Mouse (Mus musculus) CD4-positive helper T cell, adult 2 months (primary cell): ENCODE results near the gene Arid1b.

Experiments
- DNase-seq: peaks from one replicate; pipeline ENCODE4 v3.0.0-alpha.2; 2012; ENCODE audit warnings: low read depth, missing footprints, low spot score

The Arid1b gene

GRCm38 (mm10) chr17:5238387-5239245, 244.5 kb downstream of the Arid1b start:
- DNase-seq, result peak; percentile 57

DNA sequence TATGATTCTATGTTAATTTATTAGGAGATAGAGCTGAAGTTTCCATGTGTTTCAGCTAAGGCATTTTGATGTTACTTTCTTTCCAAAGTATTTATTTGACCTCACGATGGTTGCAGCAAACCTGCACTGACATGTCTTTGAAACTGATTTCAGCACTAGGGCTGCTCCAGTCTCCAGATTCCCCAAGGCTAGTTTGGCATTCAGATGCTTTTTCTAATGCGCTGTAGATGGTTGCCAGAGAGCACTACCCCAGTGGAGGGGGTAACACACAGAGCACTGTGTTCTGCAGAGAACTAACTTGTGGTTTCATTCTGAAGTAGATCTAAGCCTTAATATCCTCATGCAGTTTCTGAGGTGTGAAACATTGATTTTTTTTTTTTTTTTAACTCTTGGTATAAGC, 250.4 kb downstream of the Arid1b start:
- DNase-seq, result no peak

- no peak for DNase-seq
Observed at GRCm38 (mm10) chr17:5246688-5247087, 252.6 kb downstream of the Arid1b start.

DNA sequence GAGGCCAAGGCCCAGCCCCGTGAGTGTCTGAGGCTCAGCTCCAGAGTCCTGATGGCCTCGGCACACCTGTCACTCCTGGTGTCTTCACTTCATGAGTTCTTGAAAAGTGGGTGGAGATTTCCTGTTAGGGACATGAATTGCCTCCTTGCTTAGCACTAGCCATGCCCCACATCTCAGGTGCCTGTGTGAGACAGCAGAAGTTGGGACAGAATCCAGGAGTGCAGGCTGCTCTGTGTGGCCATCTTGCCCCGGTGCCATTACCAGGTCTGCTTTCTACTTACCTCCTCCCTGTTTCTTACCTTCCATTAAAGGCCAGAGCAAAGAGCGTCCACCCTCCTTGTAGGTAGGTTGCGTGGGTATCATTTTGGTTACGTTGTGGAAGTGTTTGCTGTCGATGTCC, 253.1 kb downstream of the Arid1b start:
- no peak for DNase-seq

- DNase-seq, result no peak
Observed at GRCm38 (mm10) chr17:5247737-5248136, 253.6 kb downstream of the Arid1b start.

DNA sequence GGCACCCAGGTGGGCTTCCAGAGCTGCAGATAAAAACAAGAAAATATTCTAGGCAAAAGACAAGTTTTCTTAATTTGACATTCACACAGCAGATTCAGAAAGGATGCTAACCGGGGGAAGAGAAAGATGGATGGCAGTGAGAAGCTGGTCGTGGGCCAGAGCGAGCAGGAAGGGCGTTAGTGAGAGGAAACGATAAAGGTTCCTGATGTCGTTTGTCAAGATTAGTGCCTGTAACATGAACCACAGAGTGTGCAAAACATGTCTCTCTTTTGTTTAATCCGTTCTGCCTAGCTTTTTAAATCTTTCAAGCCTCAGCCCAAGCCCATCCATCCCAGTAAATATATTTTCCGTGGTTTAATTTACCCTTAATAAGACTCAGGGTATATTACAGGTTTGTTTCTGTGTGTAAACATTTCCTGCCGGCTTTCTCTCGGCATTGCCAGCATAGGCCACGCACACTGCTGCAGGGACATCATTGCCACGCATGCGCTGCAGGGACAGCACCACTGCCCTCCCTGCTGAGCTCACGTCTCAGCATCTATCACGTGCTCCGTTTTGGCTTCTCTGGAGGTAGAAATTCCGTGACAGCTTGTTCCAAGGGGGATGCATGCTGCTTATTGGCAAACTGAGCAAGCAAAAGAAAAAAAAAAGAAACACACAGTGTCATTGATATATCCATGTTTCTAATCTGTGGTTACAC, 255.0 kb downstream of the Arid1b start:
- peak; percentile 29 for DNase-seq

DNA sequence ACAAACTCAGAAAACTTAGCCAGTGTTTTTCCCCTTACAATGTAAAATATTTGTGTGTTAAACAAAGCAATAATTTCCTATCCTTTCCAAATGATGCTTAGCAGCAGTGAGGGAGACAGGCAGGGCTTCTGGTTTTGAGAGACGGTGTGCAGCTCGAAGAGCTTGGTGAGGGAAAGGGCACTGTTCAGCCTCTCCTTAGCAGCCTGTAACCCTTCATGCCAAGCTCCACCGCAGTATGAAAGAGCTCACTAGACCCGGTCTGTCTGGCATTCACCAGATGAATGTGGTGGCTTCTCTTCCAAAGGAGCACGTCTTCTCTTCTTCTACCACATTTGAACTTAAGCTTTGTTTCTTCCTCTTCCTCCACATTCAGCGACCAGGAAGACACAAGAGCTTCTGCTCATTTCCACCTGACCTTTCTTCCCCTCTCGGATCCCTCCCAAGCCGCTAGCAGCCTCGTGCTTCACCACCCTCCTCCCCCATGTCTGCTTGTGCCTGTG, 255.6 kb downstream of the Arid1b start:
- DNase-seq, result no peak

- peak; percentile 52 for DNase-seq
Observed at GRCm38 (mm10) chr17:5252436-5252835, 258.3 kb downstream of the Arid1b start.

- no peak for DNase-seq
Observed at GRCm38 (mm10) chr17:5254717-5255617, 260.8 kb downstream of the Arid1b start.

- no peak for DNase-seq
Observed at GRCm38 (mm10) chr17:5255618-5255933, 261.4 kb downstream of the Arid1b start.

- no peak for DNase-seq
Observed at GRCm38 (mm10) chr17:5258978-5259377, 264.8 kb downstream of the Arid1b start.

DNA sequence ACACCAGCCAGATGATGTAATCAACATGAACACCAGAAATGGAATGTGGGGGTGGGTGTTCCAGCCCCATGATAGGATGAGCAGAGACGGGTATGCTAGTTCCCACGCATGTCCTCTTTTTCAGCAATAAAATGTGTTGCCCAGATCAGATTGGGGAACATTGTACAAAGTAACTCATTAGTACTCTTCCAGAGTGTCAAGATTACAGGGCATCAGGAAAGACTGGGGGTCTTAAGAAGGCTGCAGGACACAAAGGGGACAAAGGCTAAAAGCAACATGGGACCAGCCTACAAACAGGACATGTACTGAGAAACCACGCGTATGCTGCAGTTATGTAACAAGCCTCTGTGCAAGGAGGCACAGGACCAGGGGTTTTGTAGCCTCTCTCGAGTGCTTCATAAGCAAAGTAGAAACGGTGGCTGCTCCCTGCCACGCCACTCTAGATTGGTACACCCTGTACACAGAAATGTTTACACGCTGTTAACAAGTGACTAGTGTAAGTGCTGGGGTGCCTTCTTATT, 267.1 kb downstream of the Arid1b start:
- no peak for DNase-seq

- no peak for DNase-seq
Observed at GRCm38 (mm10) chr17:5261874-5262605, 267.9 kb downstream of the Arid1b start.

DNA sequence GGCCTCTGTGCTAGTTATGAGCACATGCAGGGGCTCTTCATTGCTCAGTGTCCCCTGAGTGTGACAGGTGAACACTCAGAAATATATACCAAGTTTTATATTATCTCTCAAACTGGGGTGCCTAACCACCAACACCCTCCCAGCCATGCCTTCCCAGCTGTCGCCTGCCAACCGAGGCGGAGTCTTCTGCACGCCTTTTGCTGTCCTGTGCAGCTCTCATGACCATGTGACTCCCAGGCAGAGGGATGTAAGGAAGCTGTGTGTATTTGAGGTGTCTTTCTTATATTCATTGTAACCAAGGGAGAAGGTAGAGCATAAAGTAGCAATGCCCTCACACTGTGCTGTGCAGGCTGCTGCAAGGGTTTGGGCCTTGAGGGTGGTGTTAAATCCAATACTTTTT, 268.7 kb downstream of the Arid1b start:
- no peak for DNase-seq

- no peak for DNase-seq
Observed at GRCm38 (mm10) chr17:5264783-5265182, 270.7 kb downstream of the Arid1b start.

GRCm38 (mm10) chr17:5265615-5266014, 271.5 kb downstream of the Arid1b start:
- no peak for DNase-seq

DNA sequence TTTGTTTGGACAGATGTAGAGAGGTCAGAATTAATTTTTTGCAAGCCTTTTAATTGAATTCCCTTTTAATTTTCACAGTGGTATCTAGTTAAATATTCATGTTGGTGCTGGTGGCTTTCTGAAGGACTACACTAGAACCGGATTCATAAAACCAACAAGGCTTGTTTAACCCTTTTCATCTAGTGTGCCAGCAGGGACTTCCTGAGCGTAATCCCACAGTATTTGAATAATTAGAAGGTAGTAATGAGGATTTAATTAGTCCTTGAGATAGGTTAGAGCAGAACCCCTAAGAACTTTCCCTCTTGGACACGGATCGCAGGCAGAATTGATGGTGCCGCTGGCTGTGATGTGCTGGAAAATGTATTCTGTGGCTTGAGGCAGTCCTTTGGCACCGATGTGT, 273.6 kb downstream of the Arid1b start:
- no peak for DNase-seq

DNA sequence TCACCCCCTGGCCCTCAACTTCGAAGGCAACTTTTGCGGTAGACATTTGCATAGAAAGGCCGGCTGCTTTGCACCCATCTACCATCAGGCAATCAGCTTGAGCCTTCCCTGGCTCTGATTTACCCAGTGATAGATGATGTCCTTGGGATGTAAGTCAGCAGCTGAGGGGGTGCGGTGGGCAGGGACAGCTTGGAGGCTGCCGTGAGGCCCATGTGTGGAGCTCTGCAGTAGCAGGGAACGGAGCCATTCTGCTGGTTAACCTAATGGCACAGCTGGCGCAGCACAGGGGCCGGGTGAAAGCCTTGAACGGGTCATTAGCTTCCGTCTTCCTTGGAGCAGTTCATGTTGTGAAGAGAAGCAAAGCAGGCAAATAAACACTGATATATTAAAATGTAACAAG, 275.2 kb downstream of the Arid1b start:
- no peak for DNase-seq

DNA sequence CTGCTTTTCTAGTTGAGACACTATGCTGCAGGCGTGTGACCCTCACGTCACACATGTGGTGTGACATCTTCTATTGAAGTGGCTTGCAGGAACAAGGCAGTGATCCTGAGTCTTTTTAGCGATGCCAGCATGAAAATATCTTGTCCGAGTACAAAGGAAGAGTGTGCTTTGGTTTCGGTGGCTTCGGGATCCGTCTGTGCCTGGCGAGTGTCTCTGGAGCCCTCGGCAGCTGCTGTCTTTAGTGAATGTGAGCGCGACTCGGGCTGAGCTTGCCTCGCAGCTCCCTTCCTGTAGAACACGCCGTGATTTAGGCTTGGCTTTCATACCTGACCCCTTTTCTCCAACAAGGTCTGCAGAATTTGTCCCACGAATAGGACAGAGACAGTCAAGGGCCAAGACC, 275.6 kb downstream of the Arid1b start:
- DNase-seq, result no peak

GRCm38 (mm10) chr17:5270823-5271222, 276.7 kb downstream of the Arid1b start:
- DNase-seq, result no peak

- no peak for DNase-seq
Observed at GRCm38 (mm10) chr17:5273118-5273517, 279.0 kb downstream of the Arid1b start.
